ENCODE assay signal across 25 mouse cellular contexts in genomic region chr8:90321255-90321654, GRCm38 (mm10). TPM values are rescaled to one million over a fixed set of nuclear protein-coding genes. Genes with fewer than 3 reads are reported as not detected.
DNase-seq lines count a peak whose midpoint lies in the region; ATAC-seq and TF ChIP-seq lines count a peak whose summit lies in the region.
"Had no signal": no experiment of that assay in that cellular context is flagged by ENCODE, and none has a peak within 500 bp of the region (broad histone marks: within the 10 kb centered on the region; RNA-seq: fewer than 3 reads in every experiment).

No protein-coding gene starts in this region.

- H3K36me3 ChIP-seq in forebrain, embryonic 10.5 days (replicated peaks): peaks cover 39% of the 10 kb centered on the region
- no peaks in the 10 kb centered on the region for H3K36me3 ChIP-seq in forebrain, postnatal 0 days (ENCODE audit: insufficient read depth)
- H3K36me3 ChIP-seq in CH12.LX (replicated peaks in 1 of 2; ENCODE audit: control insufficient read depth in 1 of 2, insufficient read depth in 1 of 2, low read length in 1 of 2): no peaks in the 10 kb centered on the region
- H3K36me3 ChIP-seq: G1E had no signal

- ATAC-seq in forebrain, postnatal 0 days: no peak
- ATAC-seq in erythroid progenitor cell, adult 5-6 weeks (replicated peaks; ENCODE audit: low FRiP score, poor library complexity, severe bottlenecking): no peak
- ATAC-seq: activated CD4-positive, CD25-positive, alpha-beta regulatory T cell, adult 4 months; CD4-positive, CD25-positive, alpha-beta regulatory T cell, adult 4 months; Patski had no signal

- H3K9ac ChIP-seq in forebrain, postnatal 0 days: no peak overlapping the region
- H3K9ac ChIP-seq in CH12.LX (ENCODE audit: insufficient read depth, low read depth): no peak overlapping the region

- H3K27ac ChIP-seq in forebrain, embryonic 10.5 days: no peak overlapping the region
- H3K27ac ChIP-seq in forebrain, postnatal 0 days (ENCODE audit: low read depth, low read length): no peak overlapping the region
- no peak overlapping the region for H3K27ac ChIP-seq in CH12.LX (ENCODE audit: insufficient read depth, low read depth)

- WGBS in forebrain, embryonic 10.5 days: 94% methylated on average over 1 of the region's 1 CpGs
- 75% methylated on average over 1 of the region's 1 CpGs for WGBS in forebrain, postnatal 0 days

- no peak for TF ChIP-seq POLR2A in CH12.LX (IDR thresholded peaks at IDR 0.05; ENCODE audit: low read depth, low read length)

- no peak for TF ChIP-seq RAD21 in CH12.LX (IDR thresholded peaks at IDR 0.05; ENCODE audit: low read depth, low read length)

- H3K4me1 ChIP-seq in forebrain, embryonic 10.5 days: peaks cover 20% of the 10 kb centered on the region
- peaks cover 9% of the 10 kb centered on the region for H3K4me1 ChIP-seq in forebrain, postnatal 0 days (ENCODE audit: insufficient read depth)
- H3K4me1 ChIP-seq in CH12.LX (ENCODE audit: control insufficient read depth in 1 of 2, insufficient read depth in 2 of 2): peaks cover 0 to 14% of the 10 kb centered on the region in 2 experiments; a peak in 2 of 4 replicates

- no peak overlapping the region for H3K4me3 ChIP-seq in forebrain, embryonic 10.5 days
- no peak overlapping the region for H3K4me3 ChIP-seq in forebrain, postnatal 0 days (ENCODE audit: low read depth, low read length)
- H3K4me3 ChIP-seq in CH12.LX (replicated peaks in 1 of 3; ENCODE audit: low read depth in 2 of 3, low read length in 2 of 3, poor library complexity in 1 of 3): no peak overlapping the region

- 0 out of 2 replicates have a peak, but pooled peaks have one; percentile 38 for TF ChIP-seq EP300 in CH12.LX (IDR thresholded peaks at IDR 0.05; ENCODE audit: low read length)

- DNase-seq in forebrain, embryonic 10.5 days (ENCODE audit: extremely low spot score, low spot score): peak; percentile 6
- DNase-seq in forebrain, postnatal 0 days: no peak
- peak; percentile 31 for DNase-seq in heart, adult 11 months
- no peak for DNase-seq in heart, adult 8-10 months (ENCODE audit: low spot score)
- peak; percentile 39 for DNase-seq in CH12.LX (ENCODE audit: extremely low read depth)
- DNase-seq in brain, adult 2 months (ENCODE audit: low read depth, low spot score): peak; percentile 20
- no peak for DNase-seq in spleen, adult 12 weeks (ENCODE audit: low spot score)
- DNase-seq: adrenal gland, adult 2 months; adrenal gland, adult 8-10 months; adrenal gland, postnatal 10 days; adrenal gland, postnatal 14 days; adrenal gland, postnatal 25 days; adrenal gland, postnatal 36 days; B cell, adult 2 months; cerebellum, adult 11 months; cerebellum, adult 11-12 months; cerebellum, adult 18-20 months; cerebellum, adult 2 months had no signal

- in situ Hi-C loops in CH12.LX (cut with MboI; ENCODE audit: low pct_ligation_motif_present, low pct_unique_long_range_greater_than_20kb, low sequenced_read_pairs): no loop called here

- no peaks in the 10 kb centered on the region for H3K9me3 ChIP-seq in forebrain, embryonic 10.5 days
- no peaks in the 10 kb centered on the region for H3K9me3 ChIP-seq in forebrain, postnatal 0 days (ENCODE audit: low read length)
- no peaks in the 10 kb centered on the region for H3K9me3 ChIP-seq in CH12.LX (replicated peaks; ENCODE audit: low read length)

- H3K27me3 ChIP-seq in forebrain, embryonic 10.5 days (ENCODE audit: poor library complexity, severe bottlenecking): no peaks in the 10 kb centered on the region
- H3K27me3 ChIP-seq in forebrain, postnatal 0 days (ENCODE audit: insufficient read depth, low read length): no peaks in the 10 kb centered on the region
- no peaks in the 10 kb centered on the region for H3K27me3 ChIP-seq in CH12.LX (replicated peaks)

- dilution Hi-C loops in CH12.LX (cut with MboI; ENCODE audit: extremely low pct_ligation_motif_present, extremely low pct_unique_long_range_greater_than_20kb, low sequenced_read_pairs): no loop called here

- no peaks in the 10 kb centered on the region for H3K79me2 ChIP-seq in CH12.LX (replicated peaks; ENCODE audit: control insufficient read depth, extremely low read depth, insufficient read depth, poor library complexity, severe bottlenecking)

- TF ChIP-seq CTCF in forebrain, postnatal 0 days (IDR thresholded peaks at IDR 0.05; ENCODE audit: low read depth): no peak
- TF ChIP-seq CTCF in CH12.LX (conservative IDR thresholded peaks at IDR 0.05 in 1 of 2, IDR thresholded peaks at IDR 0.05 in 1 of 2; ENCODE audit: low read depth in 2 of 2, low read length in 2 of 2): no peak

- H3K4me2 ChIP-seq in forebrain, postnatal 0 days (ENCODE audit: low read depth): no peak overlapping the region
- no peak overlapping the region for H3K4me2 ChIP-seq in CH12.LX (ENCODE audit: insufficient read depth, low read depth, poor library complexity, severe bottlenecking)

TF ChIP-seq in CH12.LX, 34 proteins besides CTCF, POLR2A, EP300 and RAD21:
- TF ChIP-seq BHLHE40 (IDR thresholded peaks at IDR 0.05; ENCODE audit: low read depth, low read length) (peak; percentile 69), IRF4 (IDR thresholded peaks at IDR 0.05; ENCODE audit: low read depth, low read length) (peak; percentile 68), ETS1 (conservative IDR thresholded peaks at IDR 0.05; ENCODE audit: low read depth, low read length) (0 out of 2 replicates have a peak, but pooled peaks have one; percentile 10), ZNF384 (IDR thresholded peaks at IDR 0.05; ENCODE audit: low read depth, low read length) (no peak), JUND (conservative IDR thresholded peaks at IDR 0.05; ENCODE audit: low read depth, low read length) (peak; percentile 49; the same call in 1 of the 2 replicates)

RNA-seq across cellular contexts. Expression of gene Tox3, which starts 26.9 kb away (rescaled TPM):
- 10.5 and 11.8 TPM in 2 replicates for polyA plus RNA-seq in forebrain, embryonic 10.5 days (2016; fragmentation: Nextera tagmentation; extraction: Ambion mirVana)
- 21.1 and 35.6 TPM in 2 replicates for total RNA-seq in forebrain, postnatal 0 days (2014; rRNA removed)
- polyA plus RNA-seq in forebrain, postnatal 0 days (2015; fragmentation: Nextera tagmentation; extraction: Ambion mirVana): 21.2 and 26.5 TPM in 2 replicates
- 1 to 10 TPM; 1.9 to 2.7 (median 2.3) TPM for total RNA-seq in heart, adult 8-10 months (2022)
- not detected in 2 replicates for total RNA-seq in CH12.LX (2012; rRNA removed)
- not detected in 2 replicates for total RNA-seq in CH12.LX (2014; rRNA removed)
- polyA plus RNA-seq in CH12.LX (2012; ENCODE audit: insufficient read length, low read depth): not detected in 2 replicates
- not detected in 2 replicates for total RNA-seq in erythroid progenitor cell, adult 5-6 weeks (2015; ENCODE audit: low replicate concordance)
- not detected in 2 replicates for total RNA-seq in erythroid progenitor cell, adult 5-6 weeks (2017; ENCODE audit: low replicate concordance)
- total RNA-seq: G1E, MEL had no signal
- polyA plus RNA-seq: activated CD4-positive, CD25-positive, alpha-beta regulatory T cell, adult 4 months; C2C12; CD4-positive, CD25-positive, alpha-beta regulatory T cell, adult 4 months; G1E had no signal

Comparison
In these comparisons a context has a peak if more than half of its experiments do, and no peak if none do; other contexts are left out.
1. DNase-seq: peak in forebrain, embryonic 10.5 days (single experiment), heart, adult 11 months (single experiment), CH12.LX (single experiment) and brain, adult 2 months (single experiment); none in forebrain, postnatal 0 days (single experiment), heart, adult 8-10 months (single experiment) and spleen, adult 12 weeks (single experiment).